Mouse (Mus musculus): Measurements from ENCODE around the gene Use1. TPM values are rescaled to one million over a fixed set of nuclear protein-coding genes. Genes with fewer than 3 reads are reported as not detected.

Gene Use1
- polyA plus RNA-seq, 1 experiment = 82.1 TPM

- DNase-seq (ENCODE audit: low read depth, low spot score) = peak; percentile 87
- 13% methylated on average over 74 of the region's 74 CpGs for WGBS
Measured at GRCm38 (mm10) chr8:71375581-71376422, 9.2 kb downstream of the Use1 start.

GRCm38 (mm10) chr8:71376423-71377030 lies 9.9 kb downstream of the Use1 start:
- DNase-seq (ENCODE audit: low read depth, low spot score) = no peak
- WGBS = 49% methylated on average over 8 of the region's 8 CpGs

GRCm38 (mm10) chr8:71379008-71379407 lies 12.4 kb downstream of the Use1 start:
- WGBS = 80% methylated on average over 4 of the region's 4 CpGs
- DNase-seq (ENCODE audit: low read depth, low spot score) = no peak

- WGBS = 42% methylated on average over 3 of the region's 3 CpGs
- no peak for DNase-seq (ENCODE audit: low read depth, low spot score)
Measured at GRCm38 (mm10) chr8:71379512-71380075, 12.9 kb downstream of the Use1 start.

- under 1% methylated on average over 72 of the region's 72 CpGs for WGBS
- DNase-seq (ENCODE audit: low read depth, low spot score) = no peak
Measured at GRCm38 (mm10) chr8:71380178-71381171, 13.8 kb downstream of the Use1 start.

DNA sequence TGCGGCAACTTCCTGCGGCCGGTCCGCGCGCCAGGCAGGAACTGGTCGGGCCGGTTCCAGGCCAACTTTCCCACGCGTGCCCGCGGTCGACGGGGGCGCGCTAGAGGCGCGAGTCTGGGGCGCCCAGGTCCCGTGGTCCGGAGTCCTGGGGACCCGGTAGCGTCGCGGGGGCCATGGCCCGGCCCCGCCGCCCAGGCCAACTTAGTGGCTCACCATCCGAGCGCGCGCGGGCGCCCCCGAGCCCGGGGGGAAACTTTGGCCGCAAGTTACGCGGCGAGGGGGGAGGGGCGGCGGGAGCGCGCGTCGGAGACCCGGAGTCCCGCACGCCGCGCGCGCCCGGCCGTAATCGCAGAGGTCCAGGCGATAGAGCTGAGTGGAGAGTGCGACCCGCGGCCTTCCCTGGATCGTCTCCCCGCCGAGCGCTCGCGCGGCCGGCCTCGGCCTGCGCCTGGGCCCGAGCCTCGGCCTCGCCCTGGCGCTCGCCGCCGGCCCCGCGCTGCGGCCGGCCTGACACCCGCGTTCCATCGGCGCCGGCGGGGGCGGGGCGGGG lies 14.8 kb downstream of the Use1 start, which contains the start of gene Nr2f6:
TSS of gene Nr2f6 (minus strand) at position 540 of the 550 bp plus-strand sequence.
- under 1% methylated on average over 88 of the region's 89 CpGs for WGBS
- DNase-seq (ENCODE audit: low read depth, low spot score) = no peak

DNA sequence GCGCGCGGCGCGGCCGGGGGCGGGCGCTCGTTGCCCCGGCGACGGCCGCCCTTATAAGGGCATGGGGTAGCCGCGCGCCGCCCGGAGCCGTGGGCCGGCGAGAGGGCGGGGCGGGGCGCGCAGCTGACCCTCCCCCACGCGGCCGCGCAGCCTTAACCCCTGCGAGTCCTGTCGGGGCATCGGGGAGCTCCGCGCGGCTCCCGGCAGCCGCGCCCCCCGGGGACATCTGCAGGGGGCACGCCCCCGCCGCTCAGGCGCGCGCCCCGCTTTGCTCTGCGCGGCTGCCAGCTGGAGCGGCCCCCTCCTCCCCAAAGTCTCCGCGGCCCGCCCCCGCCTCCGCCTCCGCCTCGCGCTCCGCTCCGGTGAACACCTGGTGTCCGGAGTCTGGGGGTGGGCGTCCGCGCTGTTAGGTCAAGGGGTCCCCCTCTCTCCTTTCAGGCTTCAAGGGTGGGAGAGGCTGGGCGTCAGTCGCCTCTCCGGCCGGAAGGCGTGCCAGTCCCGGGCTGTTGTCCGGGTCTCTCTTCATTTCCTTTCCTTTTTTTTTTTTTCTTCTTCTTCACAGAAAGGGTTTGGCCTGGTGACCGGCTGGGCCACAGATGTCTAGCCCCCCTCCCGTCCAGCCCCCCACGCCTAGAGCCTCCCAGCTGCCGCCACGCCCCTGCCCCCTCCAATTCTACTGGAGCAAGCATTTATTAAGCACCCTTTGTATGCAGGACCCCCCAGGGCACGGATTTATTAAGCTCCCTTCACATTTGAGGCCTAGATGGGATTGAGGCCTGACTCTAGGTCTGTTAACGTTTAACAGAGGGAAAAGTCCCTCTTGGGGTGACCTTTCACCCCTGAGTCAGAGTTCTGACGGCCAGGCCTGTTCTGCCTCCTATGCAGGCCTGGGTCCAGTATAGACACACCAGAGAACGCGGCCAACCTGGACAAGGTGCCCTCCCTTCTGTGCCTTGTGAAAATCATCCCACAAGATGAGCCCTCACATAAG lies 15.6 kb downstream of the Use1 start:
- no peak for DNase-seq (ENCODE audit: low read depth, low spot score)
- under 1% methylated on average over 75 of the region's 80 CpGs for WGBS

DNA sequence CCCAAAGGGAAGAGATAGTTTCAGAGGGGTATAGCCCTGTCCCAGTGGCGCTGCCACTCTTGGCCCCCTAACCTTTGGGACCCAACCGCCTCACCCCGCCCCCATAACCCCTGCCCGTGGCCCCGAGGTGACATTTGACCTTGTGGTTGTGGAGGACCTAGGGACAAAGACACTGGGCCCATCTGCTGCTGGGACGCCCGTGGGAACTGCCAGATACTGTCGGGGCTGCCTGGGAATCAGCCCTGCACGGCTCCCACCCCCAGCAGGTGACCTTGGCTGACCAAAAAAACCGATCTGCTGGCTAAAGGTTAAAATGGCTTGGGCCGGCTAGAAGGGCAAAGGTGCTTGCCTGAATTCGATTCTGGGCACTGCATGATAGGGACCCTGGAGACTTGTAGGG lies 16.7 kb downstream of the Use1 start:
- WGBS = 32% methylated on average over 12 of the region's 12 CpGs
- no peak for DNase-seq (ENCODE audit: low read depth, low spot score)

GRCm38 (mm10) chr8:71383860-71384259 lies 17.2 kb downstream of the Use1 start:
- 29% methylated on average over 3 of the region's 3 CpGs for WGBS
- no peak for DNase-seq (ENCODE audit: low read depth, low spot score)

- DNase-seq (ENCODE audit: low read depth, low spot score) = no peak
Measured at GRCm38 (mm10) chr8:71385212-71385835, 18.7 kb downstream of the Use1 start.

DNA sequence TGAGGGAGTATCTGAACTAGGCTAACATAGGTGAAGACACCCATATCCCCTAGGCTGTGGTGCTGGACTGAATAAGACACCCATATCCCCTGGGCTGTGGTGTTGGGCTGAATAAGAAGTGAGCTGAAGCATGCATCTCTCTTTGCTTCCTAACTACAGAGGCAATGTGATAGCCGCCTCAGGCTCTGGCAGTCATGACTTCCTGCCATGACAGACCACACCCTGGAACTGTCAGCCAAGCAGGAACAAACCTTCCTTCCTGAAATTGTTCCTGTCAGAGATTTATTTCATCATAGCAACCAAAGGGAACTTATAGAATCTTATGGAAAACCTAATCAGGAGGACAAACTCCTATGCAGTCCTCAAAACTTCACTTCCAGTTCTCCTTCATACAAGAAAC lies 21.6 kb downstream of the Use1 start:
- WGBS = 13% methylated on average over 1 of the region's 1 CpGs
- DNase-seq (ENCODE audit: low read depth, low spot score) = no peak

More at GRCm38 (mm10) chr8:71385212-71385835, 18.7 kb downstream of the Use1 start:
- WGBS = 79% methylated on average over 12 of the region's 12 CpGs

GRCm38 (mm10) chr8:71391696-71392095 lies 25.0 kb downstream of the Use1 start:
- DNase-seq (ENCODE audit: low read depth, low spot score) = no peak
- 92% methylated on average over 2 of the region's 2 CpGs for WGBS

GRCm38 (mm10) chr8:71392391-71392790 lies 25.7 kb downstream of the Use1 start:
- no peak for DNase-seq (ENCODE audit: low read depth, low spot score)
- 83% methylated on average over 5 of the region's 5 CpGs for WGBS

DNA sequence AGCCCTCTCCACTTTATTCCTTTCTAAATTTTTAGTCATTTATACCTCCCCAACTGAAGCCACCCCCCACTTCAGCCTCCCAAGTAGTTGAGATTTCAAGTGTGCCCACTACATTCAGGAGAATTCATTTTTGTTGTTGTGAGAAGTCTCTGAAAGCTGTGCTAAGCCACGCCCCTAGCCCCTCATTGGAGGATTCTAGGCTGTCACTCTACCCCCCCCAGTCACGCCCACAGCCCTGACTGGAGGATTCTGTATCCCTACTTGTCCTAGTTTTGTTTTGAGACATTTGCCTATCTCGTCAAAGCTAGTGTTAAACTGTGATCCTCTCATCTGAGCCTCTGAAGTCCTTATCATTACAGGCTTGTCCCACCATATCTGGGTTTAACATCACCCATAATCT lies 26.2 kb downstream of the Use1 start:
- DNase-seq (ENCODE audit: low read depth, low spot score) = no peak
- WGBS = 37% methylated on average over 3 of the region's 3 CpGs

DNA sequence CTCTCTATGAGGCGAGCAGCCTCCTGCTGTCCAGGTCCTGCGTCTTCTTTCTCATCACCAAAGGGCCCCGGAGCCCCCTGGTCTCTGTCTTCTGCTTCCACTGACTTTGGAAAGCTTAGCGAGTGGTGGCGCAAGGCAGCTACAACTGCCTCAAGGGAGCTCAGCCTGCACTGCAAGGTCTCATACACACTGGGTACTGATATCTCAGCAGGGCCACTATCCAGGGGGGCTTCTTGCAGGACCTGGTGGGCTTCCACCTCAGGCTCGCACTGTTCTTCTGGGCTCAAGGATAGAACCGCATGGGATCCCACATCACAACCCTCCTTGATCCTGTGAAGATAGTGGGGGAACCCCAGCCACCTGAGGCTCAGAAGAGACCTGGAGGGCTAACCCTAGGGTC lies 27.8 kb downstream of the Use1 start:
- no peak for DNase-seq (ENCODE audit: low read depth, low spot score)
- 86% methylated on average over 7 of the region's 7 CpGs for WGBS

GRCm38 (mm10) chr8:71395071-71395470 lies 28.4 kb downstream of the Use1 start:
- no peak for DNase-seq (ENCODE audit: low read depth, low spot score)
- WGBS = 82% methylated on average over 10 of the region's 10 CpGs

DNA sequence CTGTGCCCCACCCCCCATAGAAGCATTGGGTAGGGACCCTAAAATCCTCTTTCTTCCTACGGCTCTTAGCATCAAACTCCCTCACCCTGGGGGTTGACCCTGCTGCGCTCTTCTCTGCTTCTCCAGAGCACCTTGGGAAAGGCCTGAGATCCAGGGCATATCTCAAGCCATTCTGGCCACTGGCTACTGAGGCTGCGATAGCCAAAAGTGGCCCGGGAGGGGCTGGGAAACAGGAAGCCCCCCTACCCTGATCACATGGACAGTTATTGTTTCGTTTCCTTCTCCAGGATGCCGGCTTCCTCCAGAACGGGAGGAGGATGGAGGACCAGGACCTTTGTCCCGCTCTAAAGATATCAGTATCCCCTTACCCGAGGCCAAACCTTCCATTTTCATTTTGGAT lies 29.0 kb downstream of the Use1 start, which contains the start of gene Ushbp1:
TSS of gene Ushbp1 (minus strand) at position 174 of the 400 bp plus-strand sequence.
- 85% methylated on average over 9 of the region's 9 CpGs for WGBS
- no peak for DNase-seq (ENCODE audit: low read depth, low spot score)

Measured in large intestine, adult 2 months (tissue).